In genomic region chr2:172551081-172551720, GRCm38 (mm10) we compare ENCODE assay signal across 8 mouse cellular contexts. TPM values are rescaled to one million over a fixed set of nuclear protein-coding genes. Genes with fewer than 3 reads are reported as not detected.
DNase-seq lines count a peak whose midpoint lies in the region; ATAC-seq and TF ChIP-seq lines count a peak whose summit lies in the region.

No protein-coding gene starts in this region.

- ATAC-seq in kidney, postnatal 0 days (replicated peaks; ENCODE audit: low FRiP score, low read depth) = no peak
- no peak for ATAC-seq in forebrain, postnatal 0 days
- no peak for ATAC-seq in midbrain, embryonic 15.5 days (replicated peaks)

- WGBS in kidney, postnatal 0 days = 5% methylated on average over 57 of the region's 57 CpGs
- WGBS in forebrain, postnatal 0 days = under 1% methylated on average over 54 of the region's 57 CpGs
- under 1% methylated on average over 56 of the region's 57 CpGs for WGBS in midbrain, embryonic 15.5 days
- WGBS in kidney, adult 2 months = 3% methylated on average over 57 of the region's 57 CpGs

- peaks cover 25% of the 10 kb centered on the region for H3K4me1 ChIP-seq in kidney, postnatal 0 days (replicated peaks; ENCODE audit: insufficient read depth, low read length)
- H3K4me1 ChIP-seq in forebrain, postnatal 0 days (ENCODE audit: insufficient read depth) = no peaks in the 10 kb centered on the region
- H3K4me1 ChIP-seq in midbrain, embryonic 15.5 days = peaks cover 35% of the 10 kb centered on the region
- no peaks in the 10 kb centered on the region for H3K4me1 ChIP-seq in kidney, adult 2 months (ENCODE audit: control insufficient read depth, insufficient read depth, low read length)

- DNase-seq in kidney, postnatal 0 days (ENCODE audit: low spot score) = no peak
- no peak for DNase-seq in kidney, postnatal 14 days
- DNase-seq in embryo, embryonic 10 days (ENCODE audit: low spot score) = peak; percentile 53
- peak; percentile 48 for DNase-seq in forebrain, postnatal 0 days
- no peak for DNase-seq in adrenal gland, adult 2 months
- DNase-seq in urinary bladder, postnatal 36 days (ENCODE audit: low spot score in 2 of 2) = no peak
- DNase-seq in kidney, adult 2 months = no peak

- TF ChIP-seq CTCF in kidney, postnatal 0 days (IDR thresholded peaks at IDR 0.05; ENCODE audit: low read depth) = no peak
- TF ChIP-seq CTCF in forebrain, postnatal 0 days (IDR thresholded peaks at IDR 0.05; ENCODE audit: low read depth) = no peak
- TF ChIP-seq CTCF in kidney, adult 2 months (conservative IDR thresholded peaks at IDR 0.05; ENCODE audit: insufficient read depth, insufficient read length, low read depth, low read length) = no peak

- no peaks in the 10 kb centered on the region for H3K36me3 ChIP-seq in kidney, postnatal 0 days (ENCODE audit: insufficient read depth, low read length)
- H3K36me3 ChIP-seq in forebrain, postnatal 0 days (ENCODE audit: insufficient read depth) = no peaks in the 10 kb centered on the region
- H3K36me3 ChIP-seq in midbrain, embryonic 15.5 days (replicated peaks) = no peaks in the 10 kb centered on the region
- H3K36me3 ChIP-seq in kidney, adult 2 months (ENCODE audit: control insufficient read depth, insufficient read depth, low read length) = no peaks in the 10 kb centered on the region

- no peak for TF ChIP-seq POLR2A in kidney, adult 2 months (IDR thresholded peaks at IDR 0.05; ENCODE audit: low read depth, low read length)

- peak overlapping the region; percentile 10 for H3K4me3 ChIP-seq in kidney, postnatal 0 days (replicated peaks; ENCODE audit: low read depth, low read length)
- peak overlapping the region; percentile 33 for H3K4me3 ChIP-seq in forebrain, postnatal 0 days (ENCODE audit: low read depth, low read length)
- H3K4me3 ChIP-seq in midbrain, embryonic 15.5 days = peak overlapping the region; percentile 16
- H3K4me3 ChIP-seq in kidney, adult 2 months (ENCODE audit: insufficient read depth, low read depth, low read length) = no peak overlapping the region

- no peak overlapping the region for H3K9ac ChIP-seq in kidney, postnatal 0 days (ENCODE audit: low read depth, low read length)
- 0 out of 2 replicates have a peak overlapping the region, but pooled peaks have one; percentile 14 for H3K9ac ChIP-seq in forebrain, postnatal 0 days
- H3K9ac ChIP-seq in midbrain, embryonic 15.5 days = no peak overlapping the region

- H3K27me3 ChIP-seq in kidney, postnatal 0 days (ENCODE audit: insufficient read depth, low read length) = peaks cover 86% of the 10 kb centered on the region
- peaks cover 53% of the 10 kb centered on the region for H3K27me3 ChIP-seq in forebrain, postnatal 0 days (ENCODE audit: insufficient read depth, low read length)
- H3K27me3 ChIP-seq in midbrain, embryonic 15.5 days (replicated peaks) = peaks cover 90% of the 10 kb centered on the region
- peaks cover 10% of the 10 kb centered on the region for H3K27me3 ChIP-seq in kidney, adult 2 months (replicated peaks; ENCODE audit: control insufficient read depth, insufficient read depth, low read length)

- no peaks in the 10 kb centered on the region for H3K9me3 ChIP-seq in kidney, postnatal 0 days (replicated peaks; ENCODE audit: low read length)
- H3K9me3 ChIP-seq in forebrain, postnatal 0 days (ENCODE audit: low read length) = no peaks in the 10 kb centered on the region
- no peaks in the 10 kb centered on the region for H3K9me3 ChIP-seq in midbrain, embryonic 15.5 days

- H3K27ac ChIP-seq in kidney, postnatal 0 days = no peak overlapping the region
- H3K27ac ChIP-seq in forebrain, postnatal 0 days (ENCODE audit: low read depth, low read length) = no peak overlapping the region
- H3K27ac ChIP-seq in midbrain, embryonic 15.5 days = no peak overlapping the region
- H3K27ac ChIP-seq in kidney, adult 2 months (ENCODE audit: insufficient read depth, low read depth, low read length) = no peak overlapping the region

- H3K4me2 ChIP-seq in kidney, postnatal 0 days (ENCODE audit: low read length) = peak overlapping the region; percentile 42
- peak overlapping the region; percentile 53 for H3K4me2 ChIP-seq in forebrain, postnatal 0 days (ENCODE audit: low read depth)
- peak overlapping the region; percentile 5 for H3K4me2 ChIP-seq in midbrain, embryonic 15.5 days

RNA-seq across cellular contexts. Expression of gene Tfap2c, which starts 1.8 kb away (rescaled TPM):
- 0.22 and 0.53 TPM in 2 replicates for polyA plus RNA-seq in kidney, postnatal 0 days (2015; fragmentation: Nextera tagmentation; extraction: Ambion mirVana)
- 3.3 and 3.7 TPM in 2 replicates for total RNA-seq in forebrain, postnatal 0 days (2014; rRNA removed)
- 3.7 and 3.9 TPM in 2 replicates for polyA plus RNA-seq in forebrain, postnatal 0 days (2015; fragmentation: Nextera tagmentation; extraction: Ambion mirVana)
- polyA plus RNA-seq in midbrain, embryonic 15.5 days (2015; fragmentation: Nextera tagmentation; extraction: Ambion mirVana) = 0.34 and 0.79 TPM in 2 replicates
- total RNA-seq in adrenal gland, adult 2 months (2021) = not detected
- not detected in 2 replicates for polyA plus RNA-seq in adrenal gland, adult 2 months (2012; rRNA removed)
- polyA plus RNA-seq in kidney, adult 2 months (2012; rRNA removed) = 0.04 TPM in 1 of 2 replicates, not detected in the other

Comparison
In these comparisons a context has a peak if more than half of its experiments do, and no peak if none do; other contexts are left out.
1. DNase-seq: peak in embryo, embryonic 10 days (single experiment) and forebrain, postnatal 0 days (single experiment); none in kidney, postnatal 0 days (single experiment), kidney, postnatal 14 days (single experiment), adrenal gland, adult 2 months (single experiment), urinary bladder, postnatal 36 days (0 of 2) and kidney, adult 2 months (single experiment).
2. Peak in every context shown above with its lines, with median percentiles within 50 percentile points of each other: H3K4me2 ChIP-seq.